Mouse (Mus musculus): ENCODE measurements at regions not wholly inside any gene's neighbourhood (a gene's known extent, or its start where the extent isn't known, plus 50 kb on each side); places are given as distances from the start of the nearest gene placed in this dataset.

GRCm38 (mm10) chr17:73034981-73035481, 72.8 kb upstream of the Lclat1 start:
- TF ChIP-seq POLR2A (IDR thresholded peaks at IDR 0.05; ENCODE audit: low read depth, low read length): no peak
- TF ChIP-seq TCF12 (IDR thresholded peaks at IDR 0.05; ENCODE audit: low read depth, low read length): no peak
- no peak for TF ChIP-seq ZMIZ1 (IDR thresholded peaks at IDR 0.05; ENCODE audit: low read depth, low read length)
- peak; percentile 96 for TF ChIP-seq MAX (IDR thresholded peaks at IDR 0.05; ENCODE audit: low read length)
- no peak for TF ChIP-seq MEF2A (IDR thresholded peaks at IDR 0.05; ENCODE audit: borderline replicate concordance, low read depth, low read length)
- TF ChIP-seq USF1 (IDR thresholded peaks at IDR 0.05; ENCODE audit: low read depth, low read length): peak; percentile 62
- peak; percentile 93 for TF ChIP-seq BHLHE40 (IDR thresholded peaks at IDR 0.05; ENCODE audit: low read depth, low read length)
- TF ChIP-seq USF2 (conservative IDR thresholded peaks at IDR 0.05; ENCODE audit: low read depth, low read length): peak; percentile 74
- no peak for TF ChIP-seq PAX5 (IDR thresholded peaks at IDR 0.05; ENCODE audit: low read length)
- peak; percentile 51 for TF ChIP-seq CHD2 (IDR thresholded peaks at IDR 0.05; ENCODE audit: low read length)
- TF ChIP-seq GABPA (IDR thresholded peaks at IDR 0.05; ENCODE audit: insufficient replicate concordance, low read depth, low read length): no peak
- peak; percentile 84 for TF ChIP-seq MYC (IDR thresholded peaks at IDR 0.05; ENCODE audit: low read depth, low read length)
- no peak for TF ChIP-seq E2F4 (IDR thresholded peaks at IDR 0.05; ENCODE audit: insufficient replicate concordance, low read depth, low read length)
- no peak for TF ChIP-seq IRF4 (IDR thresholded peaks at IDR 0.05; ENCODE audit: low read depth, low read length)
- 0 out of 2 replicates have a peak, but pooled peaks have one; percentile 12 for TF ChIP-seq MAFK (IDR thresholded peaks at IDR 0.05; ENCODE audit: insufficient replicate concordance, low read length)
- TF ChIP-seq CHD1 (IDR thresholded peaks at IDR 0.05; ENCODE audit: low read depth, low read length): 0 out of 2 replicates have a peak, but pooled peaks have one; percentile 43

GRCm38 (mm10) chr17:73036845-73037244, 70.9 kb upstream of the Lclat1 start:
- no peak overlapping the region for H3K27ac ChIP-seq (ENCODE audit: insufficient read depth, low read depth)
- H3K4me2 ChIP-seq (ENCODE audit: insufficient read depth, low read depth, poor library complexity, severe bottlenecking): no peak overlapping the region
- peaks cover 22 to 54% of the 10 kb centered on the region in 2 experiments for H3K4me1 ChIP-seq (ENCODE audit: control insufficient read depth in 1 of 2, insufficient read depth in 2 of 2)
- H3K79me2 ChIP-seq (replicated peaks; ENCODE audit: control insufficient read depth, extremely low read depth, insufficient read depth, poor library complexity, severe bottlenecking): no peaks in the 10 kb centered on the region
- H3K36me3 ChIP-seq (replicated peaks in 1 of 2; ENCODE audit: control insufficient read depth in 1 of 2, insufficient read depth in 1 of 2, low read length in 1 of 2): no peaks in the 10 kb centered on the region
- TF ChIP-seq RCOR1 (conservative IDR thresholded peaks at IDR 0.05; ENCODE audit: low read depth, low read length): no peak
- TF ChIP-seq ETS1 (conservative IDR thresholded peaks at IDR 0.05; ENCODE audit: low read depth, low read length): no peak
- no peak for TF ChIP-seq ELF1 (IDR thresholded peaks at IDR 0.05; ENCODE audit: low read depth, low read length)
- no peak for TF ChIP-seq EP300 (IDR thresholded peaks at IDR 0.05; ENCODE audit: low read length)
- no peak for TF ChIP-seq ZC3H11A (IDR thresholded peaks at IDR 0.05; ENCODE audit: low read depth, low read length)
- no peak for TF ChIP-seq POLR2A (IDR thresholded peaks at IDR 0.05; ENCODE audit: low read depth, low read length)
- no peak for TF ChIP-seq CHD2 (IDR thresholded peaks at IDR 0.05; ENCODE audit: low read length)
- TF ChIP-seq RAD21 (IDR thresholded peaks at IDR 0.05; ENCODE audit: low read depth, low read length): no peak
- TF ChIP-seq SIN3A (IDR thresholded peaks at IDR 0.05; ENCODE audit: low read length): no peak
- TF ChIP-seq ZNF384 (IDR thresholded peaks at IDR 0.05; ENCODE audit: low read depth, low read length): no peak
- TF ChIP-seq KAT2A (IDR thresholded peaks at IDR 0.05; ENCODE audit: insufficient replicate concordance, low read length): no peak
- TF ChIP-seq MAZ (IDR thresholded peaks at IDR 0.05; ENCODE audit: low read depth, low read length): no peak
- TF ChIP-seq ZKSCAN1 (IDR thresholded peaks at IDR 0.05; ENCODE audit: borderline replicate concordance, low read depth, low read length): no peak
- TF ChIP-seq UBTF (IDR thresholded peaks at IDR 0.05; ENCODE audit: low read depth, low read length): no peak
- no peak for TF ChIP-seq TBP (conservative IDR thresholded peaks at IDR 0.05; ENCODE audit: low read depth, low read length)
- no peak for TF ChIP-seq GABPA (IDR thresholded peaks at IDR 0.05; ENCODE audit: insufficient replicate concordance, low read depth, low read length)
- H3K9me3 ChIP-seq (replicated peaks; ENCODE audit: low read length): no peaks in the 10 kb centered on the region
- DNase-seq (ENCODE audit: extremely low read depth): no peak
- no peaks in the 10 kb centered on the region for H3K27me3 ChIP-seq (replicated peaks)
- no peak overlapping the region for H3K9ac ChIP-seq (ENCODE audit: insufficient read depth, low read depth)
- dilution Hi-C loops (cut with MboI; ENCODE audit: extremely low pct_ligation_motif_present, extremely low pct_unique_long_range_greater_than_20kb, low sequenced_read_pairs): no loop called here
- in situ Hi-C loops (cut with MboI; ENCODE audit: low pct_ligation_motif_present, low pct_unique_long_range_greater_than_20kb, low sequenced_read_pairs): no loop called here
- H3K4me3 ChIP-seq (replicated peaks in 1 of 3; ENCODE audit: low read depth in 2 of 3, low read length in 2 of 3, poor library complexity in 1 of 3): no peak overlapping the region

More at GRCm38 (mm10) chr17:73034981-73035481, 72.8 kb upstream of the Lclat1 start:
- H3K4me3 ChIP-seq (replicated peaks in 1 of 3; ENCODE audit: low read depth in 2 of 3, low read length in 2 of 3, poor library complexity in 1 of 3): no peak overlapping the region
- peak overlapping the region; percentile 58 for H3K27ac ChIP-seq (ENCODE audit: insufficient read depth, low read depth)
- H3K27me3 ChIP-seq (replicated peaks): no peaks in the 10 kb centered on the region
- H3K36me3 ChIP-seq (replicated peaks in 1 of 2; ENCODE audit: control insufficient read depth in 1 of 2, insufficient read depth in 1 of 2, low read length in 1 of 2): no peaks in the 10 kb centered on the region
- H3K79me2 ChIP-seq (replicated peaks; ENCODE audit: control insufficient read depth, extremely low read depth, insufficient read depth, poor library complexity, severe bottlenecking): no peaks in the 10 kb centered on the region
- peak overlapping the region; percentile 70 for H3K4me2 ChIP-seq (ENCODE audit: insufficient read depth, low read depth, poor library complexity, severe bottlenecking)
- dilution Hi-C loops (cut with MboI; ENCODE audit: extremely low pct_ligation_motif_present, extremely low pct_unique_long_range_greater_than_20kb, low sequenced_read_pairs): no loop called here
- peak overlapping the region; percentile 37 for H3K9ac ChIP-seq (ENCODE audit: insufficient read depth, low read depth)
- DNase-seq (ENCODE audit: extremely low read depth): peak; percentile 43
- H3K4me1 ChIP-seq (ENCODE audit: control insufficient read depth in 1 of 2, insufficient read depth in 2 of 2): peaks cover 22 to 54% of the 10 kb centered on the region in 2 experiments
- in situ Hi-C loops (cut with MboI; ENCODE audit: low pct_ligation_motif_present, low pct_unique_long_range_greater_than_20kb, low sequenced_read_pairs): no loop called here
- H3K9me3 ChIP-seq (replicated peaks; ENCODE audit: low read length): no peaks in the 10 kb centered on the region
